Mouse (Mus musculus): ENCODE measurements around the gene Ppcdc.

DNA sequence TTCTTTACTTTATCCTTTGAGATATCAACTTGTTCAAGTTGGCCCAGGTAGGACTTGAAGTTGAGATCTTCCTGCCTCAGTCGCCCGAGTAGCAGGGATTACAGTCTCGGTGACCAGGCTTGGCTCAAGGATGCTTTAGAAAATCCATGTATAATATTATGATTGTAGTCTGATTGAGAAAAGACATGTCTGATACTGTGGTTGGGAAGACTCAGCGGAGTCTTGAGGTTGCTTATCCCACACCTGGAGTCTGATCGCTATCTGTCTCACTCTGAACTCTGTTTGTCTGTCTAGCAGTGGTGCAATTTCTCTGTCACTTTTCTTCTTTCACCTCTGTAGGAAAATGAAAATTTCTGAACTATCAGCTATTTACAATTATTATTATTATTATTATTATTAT, 99.6 kb downstream of the Ppcdc start:
- TF ChIP-seq CTCF (IDR thresholded peaks at IDR 0.05; ENCODE audit: insufficient read depth, low read length) = no peak
- TF ChIP-seq POLR2A (IDR thresholded peaks at IDR 0.05; ENCODE audit: borderline replicate concordance, extremely low read depth, low read depth, low read length) = no peak

Measured in lung, adult 2 months (tissue).